Mouse (Mus musculus): ENCODE results near the gene Adat1. TPM values are rescaled to one million over a fixed set of nuclear protein-coding genes. Genes with fewer than 3 reads are reported as not detected.

Gene Adat1
- polyA plus RNA-seq, 1 experiment from 2014 or later: 11.9 TPM

Other genes starting within 250 kb of the Adat1 start
- gene Bcar1, start 248.5 kb downstream of the Adat1 start, polyA plus RNA-seq (2015; fragmentation: Nextera tagmentation; extraction: Ambion mirVana): 35.6 and 37.3 TPM in 2 replicates
- gene Cfdp1, start 138.0 kb downstream of the Adat1 start, polyA plus RNA-seq (2015; fragmentation: Nextera tagmentation; extraction: Ambion mirVana): 257 and 260 TPM in 2 replicates
- 8.3 and 8.6 TPM in 2 replicates for gene Tmem170, start 115.6 kb downstream of the Adat1 start, polyA plus RNA-seq (2015; fragmentation: Nextera tagmentation; extraction: Ambion mirVana)
- 3.4 and 3.6 TPM in 2 replicates for gene Chst5, start 81.9 kb downstream of the Adat1 start, polyA plus RNA-seq (2015; fragmentation: Nextera tagmentation; extraction: Ambion mirVana)
- gene Tmem231, start 58.4 kb downstream of the Adat1 start, polyA plus RNA-seq (2015; fragmentation: Nextera tagmentation; extraction: Ambion mirVana): 21.1 and 22.1 TPM in 2 replicates
- gene Gabarapl2, start 51.6 kb downstream of the Adat1 start, polyA plus RNA-seq (2015; fragmentation: Nextera tagmentation; extraction: Ambion mirVana): 166 and 167 TPM in 2 replicates
- gene Kars, start 19.0 kb upstream of the Adat1 start, polyA plus RNA-seq (2015; fragmentation: Nextera tagmentation; extraction: Ambion mirVana): 209 and 220 TPM in 2 replicates
- gene Terf2ip, start 19.1 kb upstream of the Adat1 start, polyA plus RNA-seq (2015; fragmentation: Nextera tagmentation; extraction: Ambion mirVana): 28.4 and 32.4 TPM in 2 replicates
- gene Gm6793, start 22.7 kb upstream of the Adat1 start, polyA plus RNA-seq (2015; fragmentation: Nextera tagmentation; extraction: Ambion mirVana): 0.63 and 0.92 TPM in 2 replicates